ENCODE assay signal across 13 mouse cellular contexts in genomic region chr1:174860407-174861118, GRCm38 (mm10).
DNase-seq lines count a peak whose midpoint lies in the region; ATAC-seq and TF ChIP-seq lines count a peak whose summit lies in the region.
"Had no signal": no experiment of that assay in that cellular context is flagged by ENCODE, and none has a peak within 500 bp of the region (broad histone marks: within the 10 kb centered on the region; RNA-seq: fewer than 3 reads in every experiment).

No protein-coding gene starts in this region.

- no peak overlapping the region for H3K4me3 ChIP-seq in liver, adult 2 months (ENCODE audit: insufficient read depth, low read depth, low read length)
- H3K4me3 ChIP-seq in liver, postnatal 0 days (ENCODE audit: low read depth, low read length): no peak overlapping the region
- no peak overlapping the region for H3K4me3 ChIP-seq in gastrocnemius, adult 2 months
- H3K4me3 ChIP-seq in lung, postnatal 0 days (ENCODE audit: low read depth, low read length): no peak overlapping the region
- H3K4me3 ChIP-seq: forebrain, embryonic 10.5 days had no signal

- H3K4me1 ChIP-seq in liver, adult 2 months (ENCODE audit: control insufficient read depth, insufficient read depth, low read length): no peaks in the 10 kb centered on the region; the same call in 1 of the 2 replicates
- peaks cover 4% of the 10 kb centered on the region; the same call in 1 of the 2 replicates for H3K4me1 ChIP-seq in liver, postnatal 0 days (ENCODE audit: insufficient read depth)
- no peaks in the 10 kb centered on the region for H3K4me1 ChIP-seq in lung, postnatal 0 days (ENCODE audit: insufficient read depth, low read depth, low read length)

- no peak overlapping the region for H3K27ac ChIP-seq in liver, adult 2 months (replicated peaks; ENCODE audit: insufficient read depth, low read depth, low read length)
- H3K27ac ChIP-seq in liver, postnatal 0 days (ENCODE audit: low read depth): no peak overlapping the region
- H3K27ac ChIP-seq in gastrocnemius, adult 2 months: peak overlapping the region; percentile 77
- no peak overlapping the region for H3K27ac ChIP-seq in lung, postnatal 0 days (ENCODE audit: low read length)
- H3K27ac ChIP-seq: forebrain, embryonic 10.5 days; stomach, postnatal 0 days had no signal

- no peak overlapping the region for H3K9ac ChIP-seq in liver, adult 2 months (ENCODE audit: low read depth, low read length)
- H3K9ac ChIP-seq in liver, postnatal 0 days (replicated peaks): no peak overlapping the region
- H3K9ac ChIP-seq in lung, postnatal 0 days (replicated peaks; ENCODE audit: low read depth): no peak overlapping the region

- DNase-seq in liver, adult 2 months (ENCODE audit: extremely low read depth, low read depth, low spot score): peak; percentile 33
- DNase-seq in liver, postnatal 0 days: no peak
- peak; percentile 71 for DNase-seq in gastrocnemius, adult 2 months
- peak; percentile 36 to 61 for DNase-seq in kidney, adult 8-10 months
- peak; percentile 53 for DNase-seq in lung, postnatal 0 days (ENCODE audit: low spot score)
- DNase-seq in spleen, postnatal 36 days (ENCODE audit: low spot score in 2 of 2): no peak
- no peak for DNase-seq in left cerebral cortex, postnatal 25 days (ENCODE audit: low spot score in 2 of 2)
- DNase-seq: adrenal gland, postnatal 10 days; heart, adult 18-20 months; right cerebral cortex, postnatal 4 days had no signal

- WGBS in liver, adult 2 months: 51% methylated on average over 10 of the region's 10 CpGs
- WGBS in liver, postnatal 0 days (ENCODE audit: insufficient replicate concordance): 73% methylated on average over 10 of the region's 10 CpGs
- WGBS in lung, postnatal 0 days: 49% methylated on average over 10 of the region's 10 CpGs

- no peak for ATAC-seq in liver, postnatal 0 days
- peak; percentile 57 for ATAC-seq in lung, postnatal 0 days

- no peak for TF ChIP-seq EP300 in liver, postnatal 0 days (IDR thresholded peaks at IDR 0.05; ENCODE audit: low read depth)
- TF ChIP-seq EP300 in lung, postnatal 0 days (IDR thresholded peaks at IDR 0.05): no peak

- H3K9me3 ChIP-seq in liver, postnatal 0 days (ENCODE audit: low read length): no peaks in the 10 kb centered on the region
- no peaks in the 10 kb centered on the region for H3K9me3 ChIP-seq in lung, postnatal 0 days (ENCODE audit: low read length)
- H3K9me3 ChIP-seq: forebrain, embryonic 10.5 days had no signal

- no peaks in the 10 kb centered on the region for H3K27me3 ChIP-seq in liver, adult 2 months (ENCODE audit: control insufficient read depth, insufficient read depth, low read length)
- H3K27me3 ChIP-seq in liver, postnatal 0 days (ENCODE audit: insufficient read depth, low read length): no peaks in the 10 kb centered on the region
- no peaks in the 10 kb centered on the region for H3K27me3 ChIP-seq in lung, postnatal 0 days (replicated peaks; ENCODE audit: insufficient read depth, low read length)
- H3K27me3 ChIP-seq: CH12.LX had no signal

- TF ChIP-seq POLR2A in liver, adult 2 months (IDR thresholded peaks at IDR 0.05; ENCODE audit: extremely low read depth, insufficient read depth, low read length): no peak

- intact Hi-C loops in gastrocnemius, adult 2 months (cut with DNase I): no loop called here
- intact Hi-C loops in left cerebral cortex, postnatal 25 days (cut with DNase I): no loop called here

- no peak overlapping the region for H3K4me2 ChIP-seq in liver, postnatal 0 days (ENCODE audit: low read depth, low read length)
- no peak overlapping the region for H3K4me2 ChIP-seq in lung, postnatal 0 days (replicated peaks; ENCODE audit: low read depth, low read length)

- H3K36me3 ChIP-seq in liver, adult 2 months (ENCODE audit: control insufficient read depth, insufficient read depth, low read length): no peaks in the 10 kb centered on the region
- H3K36me3 ChIP-seq in liver, postnatal 0 days (replicated peaks; ENCODE audit: insufficient read depth, low read length): no peaks in the 10 kb centered on the region
- no peaks in the 10 kb centered on the region for H3K36me3 ChIP-seq in lung, postnatal 0 days (ENCODE audit: insufficient read depth, low read length)
- H3K36me3 ChIP-seq: forebrain, embryonic 10.5 days had no signal

- H3K79me2 ChIP-seq in liver, adult 2 months (ENCODE audit: control insufficient read depth, insufficient read depth, low read length): no peaks in the 10 kb centered on the region; the same call in 1 of the 2 replicates

- no peak for TF ChIP-seq CTCF in liver, adult 2 months (IDR thresholded peaks at IDR 0.05; ENCODE audit: low read depth, low read length)
- TF ChIP-seq CTCF in liver, postnatal 0 days (IDR thresholded peaks at IDR 0.05; ENCODE audit: low read depth): no peak
- TF ChIP-seq CTCF in gastrocnemius, adult 2 months (IDR thresholded peaks at IDR 0.05): no peak
- no peak for TF ChIP-seq CTCF in lung, postnatal 0 days (IDR thresholded peaks at IDR 0.05)

Comparison
In these comparisons a context has a peak if more than half of its experiments do, and no peak if none do; other contexts are left out.
1. DNase-seq: peak in liver, adult 2 months (single experiment), gastrocnemius, adult 2 months (single experiment), kidney, adult 8-10 months (2 of 2) and lung, postnatal 0 days (single experiment); none in liver, postnatal 0 days (single experiment), spleen, postnatal 36 days (0 of 2) and left cerebral cortex, postnatal 25 days (0 of 2).